Mouse (Mus musculus): Measurements from ENCODE around the gene Pin4. TPM values are rescaled to one million over a fixed set of nuclear protein-coding genes. Genes with fewer than 3 reads are reported as not detected.
A peak's percentile ranks its signal among the peaks of the same experiment; 100 is the strongest.
"Not testable (repeated sequence)": the region's sequence is repeated elsewhere in the genome, so short reads cannot be mapped to it uniquely, and the experiment has no call there.

Pin4 gene
- total RNA-seq (2021): 10 to 100 TPM; 23.1 to 32.8 TPM

- intact Hi-C loops (cut with DNase I): loop anchor here (5.0 kb wide), 1 partner anchor 47 kb away; the partner anchor contains the start of gene Rtl5
- DNase-seq (ENCODE audit: low spot score in 2 of 2): peak; percentile 86 to 88
Measured at GRCm38 (mm10) chrX:102119042-102119864, at the start of gene Pin4. Pin4 (plus strand) TSS chrX:102119447.

GRCm38 (mm10) chrX:102070591-102071471 is 48.4 kb upstream of the Pin4 start, which contains the start of gene Rtl5:
Rtl5 (minus strand) TSS chrX:102071304.
- intact Hi-C loops (cut with DNase I): loop anchor here (5.0 kb wide), 1 partner anchor 46 kb away; the partner anchor contains the start of gene Pin4
- DNase-seq (ENCODE audit: low spot score in 2 of 2): peak; percentile 74

- DNase-seq (ENCODE audit: low spot score in 2 of 2): no peak
- intact Hi-C loops (cut with DNase I): loop anchor here (5.0 kb wide), 1 partner anchor 46 kb away; the partner anchor contains the start of gene Pin4
Measured at GRCm38 (mm10) chrX:102071517-102071916, 47.7 kb upstream of the Pin4 start.

- no peak for DNase-seq (ENCODE audit: low spot score in 2 of 2)
- intact Hi-C loops (cut with DNase I): loop anchor here (5.0 kb wide), 1 partner anchor 44 kb away; the partner anchor contains the start of gene Pin4
Measured at GRCm38 (mm10) chrX:102073605-102074325, 45.5 kb upstream of the Pin4 start.

- intact Hi-C loops (cut with DNase I): loop anchor here (5.0 kb wide), 1 partner anchor 43 kb away; the partner anchor contains the start of gene Pin4
- DNase-seq (ENCODE audit: low spot score in 2 of 2): no peak
Measured at GRCm38 (mm10) chrX:102074435-102074834, 44.8 kb upstream of the Pin4 start.

- intact Hi-C loops (cut with DNase I): no loop called here
Measured at GRCm38 (mm10) chrX:102075158-102075557, 44.1 kb upstream of the Pin4 start.

GRCm38 (mm10) chrX:102076886-102077765 is 42.1 kb upstream of the Pin4 start:
- DNase-seq (ENCODE audit: low spot score in 2 of 2): no peak
- intact Hi-C loops (cut with DNase I): no loop called here

More at GRCm38 (mm10) chrX:102075158-102075557, 44.1 kb upstream of the Pin4 start:
- no peak for DNase-seq (ENCODE audit: low spot score in 2 of 2)

GRCm38 (mm10) chrX:102081076-102081475 is 38.2 kb upstream of the Pin4 start:
- DNase-seq (ENCODE audit: low spot score in 2 of 2): no peak
- intact Hi-C loops (cut with DNase I): no loop called here

GRCm38 (mm10) chrX:102081573-102082279 is 37.5 kb upstream of the Pin4 start:
- DNase-seq (ENCODE audit: low spot score in 2 of 2): no peak

GRCm38 (mm10) chrX:102082340-102082739 is 36.9 kb upstream of the Pin4 start:
- intact Hi-C loops (cut with DNase I): no loop called here
- no peak for DNase-seq (ENCODE audit: low spot score in 2 of 2)

More at GRCm38 (mm10) chrX:102081573-102082279, 37.5 kb upstream of the Pin4 start:
- intact Hi-C loops (cut with DNase I): no loop called here

- intact Hi-C loops (cut with DNase I): no loop called here
- no peak for DNase-seq (ENCODE audit: low spot score in 2 of 2)
Measured at GRCm38 (mm10) chrX:102085798-102086443, 33.3 kb upstream of the Pin4 start.

GRCm38 (mm10) chrX:102090605-102091004 is 28.6 kb upstream of the Pin4 start:
- intact Hi-C loops (cut with DNase I): no loop called here
- DNase-seq (ENCODE audit: low spot score in 2 of 2): no peak

GRCm38 (mm10) chrX:102094381-102094904 is 24.8 kb upstream of the Pin4 start:
- intact Hi-C loops (cut with DNase I): no loop called here
- DNase-seq (ENCODE audit: low spot score in 2 of 2): no peak

- DNase-seq (ENCODE audit: low spot score in 2 of 2): no peak
- intact Hi-C loops (cut with DNase I): no loop called here
Measured at GRCm38 (mm10) chrX:102101886-102102285, 17.4 kb upstream of the Pin4 start.

GRCm38 (mm10) chrX:102103830-102104229 is 15.4 kb upstream of the Pin4 start:
- DNase-seq (ENCODE audit: low spot score in 2 of 2); intact Hi-C loops (cut with DNase I): not testable (repeated sequence)

GRCm38 (mm10) chrX:102109349-102109748 is 9.9 kb upstream of the Pin4 start:
- DNase-seq (ENCODE audit: low spot score in 2 of 2); intact Hi-C loops (cut with DNase I): not testable (repeated sequence)

- intact Hi-C loops (cut with DNase I): loop anchor here (5.0 kb wide), 1 partner anchor 43 kb away; the partner anchor contains the start of gene Rtl5
- DNase-seq (ENCODE audit: low spot score in 2 of 2): peak; percentile 6 to 9
Measured at GRCm38 (mm10) chrX:102115676-102116075, 3.6 kb upstream of the Pin4 start.

Data from left cerebral cortex, postnatal 36 days (tissue).